Mouse (Mus musculus) spleen, adult 2 months (tissue): ENCODE measurements around the gene Pla2g2f. TPM values are rescaled to one million over a fixed set of nuclear protein-coding genes. Genes with fewer than 3 reads are reported as not detected.

Experiments
- DNase-seq, 2 experiments: peaks; one replicate each; pipeline versions ENCODE4 v3.0.0 to v3.0.0-alpha.2; 2012 to 2021; ENCODE audit warnings: low spot score in 2 of 2, low read depth in 1 of 2
- H3K27ac ChIP-seq: fragments of 200-500 bp; 2 replicates; pipeline ENCODE4 v1.5.1; 2012; ENCODE audit warnings: low read length, inconsistent platforms; ENCODE audit not compliant: insufficient read depth
- H3K27me3 ChIP-seq: fragments of 200-500 bp; 2 replicates; pipeline ENCODE4 v1.6.1; 2012; ENCODE audit warnings: mild to moderate bottlenecking, moderate library complexity, low read length, inconsistent platforms; ENCODE audit not compliant: control insufficient read depth, insufficient read depth
- H3K36me3 ChIP-seq: fragments of 200-500 bp; 2 replicates; pipeline ENCODE4 v1.6.1; 2012; ENCODE audit warnings: mild to moderate bottlenecking, low read length, inconsistent platforms; ENCODE audit not compliant: control insufficient read depth, insufficient read depth
- H3K4me1 ChIP-seq: fragments of 200-500 bp; 2 replicates; pipeline ENCODE4 v1.6.1; 2011; ENCODE audit warnings: inconsistent platforms; ENCODE audit not compliant: control insufficient read depth, insufficient read depth, insufficient read length
- H3K4me3 ChIP-seq: fragments of 200-500 bp; 2 replicates; pipeline ENCODE4 v1.5.1; 2011; ENCODE audit warnings: mild to moderate bottlenecking, inconsistent platforms; ENCODE audit not compliant: insufficient read depth, insufficient read length; ENCODE audit errors: extremely low read depth
- CTCF ChIP-seq: fragments of 200-500 bp; IDR thresholded peaks from 2 replicates; pipeline ENCODE4 v1.5.1; 2011; ENCODE audit warnings: mild to moderate bottlenecking, inconsistent platforms; ENCODE audit not compliant: insufficient read depth, insufficient read length, insufficient replicate concordance; ENCODE audit errors: extremely low read depth
- POLR2A ChIP-seq: fragments of 200-500 bp; IDR thresholded peaks from 2 replicates; pipeline ENCODE4 v1.6.1; 2011; ENCODE audit warnings: low read depth, low read length, inconsistent platforms
- WGBS: fragments of 180-500 bp; shearing (Covaris S2); methylation state at CpG from one replicate; pipeline ENCODE4 v1.1.7; 2018; 5-methylcytosine and 5-hydroxymethylcytosine counted together
- polyA plus RNA-seq: library from polyadenylated mRNA; depleted of rRNA; stranded (reverse); fragments of >200 nt; gene quantifications from 2 replicates; pipeline ENCODE4 v1.2.3, GENCODE M21; 2012

Pla2g2f gene
- polyA plus RNA-seq, 1 experiment, result 1.9 TPM

DNA sequence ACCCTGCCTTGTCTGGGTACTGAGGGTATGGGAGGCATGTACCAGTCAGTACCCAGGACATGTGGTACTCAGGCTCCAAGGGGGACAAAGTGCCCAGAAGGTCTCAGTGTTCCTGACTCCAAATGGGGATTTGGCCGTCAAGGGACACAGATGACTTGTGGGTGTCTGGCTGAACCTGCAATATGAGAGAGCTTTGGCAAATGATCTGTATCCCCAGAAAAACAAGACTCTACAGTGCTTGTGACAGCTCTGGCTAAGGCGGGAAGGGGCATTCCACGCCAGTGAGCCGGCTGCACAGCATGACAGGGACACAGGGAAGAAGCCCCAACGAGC is 38.2 kb downstream of the Pla2g2f start:
- WGBS, result 70% methylated on average over 5 of the region's 5 CpGs
- no peaks in the 10 kb centered on the region for H3K27me3 ChIP-seq
- H3K27ac ChIP-seq, result no peak overlapping the region
- no peak for DNase-seq
- H3K4me3 ChIP-seq, result no peak overlapping the region
- H3K36me3 ChIP-seq, result no peaks in the 10 kb centered on the region
- H3K4me1 ChIP-seq, result no peaks in the 10 kb centered on the region
- TF ChIP-seq POLR2A, result no peak

DNA sequence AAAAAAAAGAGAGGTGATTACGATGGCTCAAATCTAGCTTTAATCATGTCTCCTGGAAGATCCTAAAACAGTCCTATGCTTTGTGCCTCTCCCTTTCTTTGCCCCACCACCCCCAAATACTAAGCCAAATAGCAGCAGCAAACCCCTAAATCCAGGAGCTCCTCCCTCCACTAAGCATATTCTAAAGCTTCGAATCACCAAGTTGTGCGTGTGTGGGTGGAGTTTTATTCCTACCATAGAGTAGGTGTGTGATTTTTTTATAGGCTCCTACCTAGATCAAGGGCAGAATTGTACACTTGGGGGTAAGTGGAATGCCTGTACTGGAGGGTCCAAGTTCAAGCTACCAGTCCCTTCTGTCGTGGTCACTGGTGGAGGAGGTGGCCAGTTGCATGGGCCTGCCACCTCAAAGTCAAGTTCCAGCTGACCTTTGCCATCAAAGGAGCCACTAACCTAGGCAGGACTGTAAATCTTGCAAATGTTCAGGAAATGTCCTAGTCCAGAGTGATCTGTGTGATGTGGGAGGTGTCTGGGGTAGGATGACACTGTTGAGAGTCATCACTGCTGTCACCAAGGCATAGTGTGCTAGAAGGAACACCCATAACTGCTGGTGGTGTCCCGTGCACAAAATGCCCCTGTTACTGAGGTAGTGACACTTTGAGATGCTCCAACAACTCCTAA is 38.7 kb downstream of the Pla2g2f start:
- 76% methylated on average over 5 of the region's 5 CpGs for WGBS
- Histone ChIP-seq H3K27me3 (no peaks in the 10 kb centered on the region), H3K27ac (no peak overlapping the region), H3K4me1 (no peaks in the 10 kb centered on the region), H3K4me3 (no peak overlapping the region), H3K36me3 (no peaks in the 10 kb centered on the region)
- DNase-seq, result no peak
- TF ChIP-seq POLR2A (no peak), CTCF (no peak)

DNA sequence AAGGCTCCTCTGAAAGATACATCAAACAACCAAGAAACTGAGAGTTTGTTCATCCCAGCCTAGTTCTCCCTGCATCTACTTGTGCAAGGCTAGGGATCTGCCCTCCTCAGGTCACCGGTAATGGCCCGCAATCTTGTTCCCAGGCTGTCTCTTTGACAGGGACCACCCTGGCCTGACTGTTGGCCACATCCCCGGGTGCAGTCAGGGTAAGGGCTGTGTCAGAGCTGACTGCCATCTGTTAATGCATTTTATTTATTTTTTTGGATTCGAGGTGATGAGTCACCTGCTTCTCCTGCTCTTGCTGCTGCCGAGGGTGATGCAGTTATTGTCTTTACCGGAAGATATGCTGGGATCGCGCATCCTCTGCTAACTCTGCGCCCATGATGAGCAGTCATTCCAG is 40.7 kb downstream of the Pla2g2f start:
- H3K4me1 ChIP-seq, result no peaks in the 10 kb centered on the region
- no peak for TF ChIP-seq CTCF
- no peak for TF ChIP-seq POLR2A
- no peak overlapping the region for H3K4me3 ChIP-seq
- WGBS, result 86% methylated on average over 9 of the region's 9 CpGs
- no peaks in the 10 kb centered on the region for H3K27me3 ChIP-seq
- H3K27ac ChIP-seq, result no peak overlapping the region
- no peak for DNase-seq
- H3K36me3 ChIP-seq, result no peaks in the 10 kb centered on the region

DNA sequence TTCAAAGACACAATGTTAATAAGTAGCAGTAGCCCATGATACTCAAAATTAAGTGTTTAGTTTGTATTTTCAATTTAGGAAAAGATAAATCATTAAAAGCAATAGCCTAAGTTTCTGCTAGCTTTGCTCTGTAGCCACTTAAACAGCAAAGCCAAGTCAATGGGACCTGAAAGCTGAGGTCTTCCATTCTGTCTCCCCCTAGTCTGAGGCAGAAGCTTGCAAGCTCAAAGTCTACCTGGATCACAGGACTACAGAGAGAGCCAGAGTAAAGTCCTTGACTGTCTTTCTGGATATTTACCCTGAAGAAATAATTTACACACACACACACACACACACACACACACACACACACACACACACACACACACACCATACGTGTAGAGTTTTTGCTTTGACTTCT is 43.2 kb downstream of the Pla2g2f start:
- 68% methylated on average over 1 of the region's 1 CpGs for WGBS

GRCm38 (mm10) chr4:138712621-138713020 is 44.8 kb downstream of the Pla2g2f start:
- Histone ChIP-seq H3K4me1 (no peaks in the 10 kb centered on the region), H3K27me3 (no peaks in the 10 kb centered on the region), H3K36me3 (no peaks in the 10 kb centered on the region), H3K27ac (no peak overlapping the region), H3K4me3 (no peak overlapping the region)
- no peak for DNase-seq
- 77% methylated on average over 8 of the region's 8 CpGs for WGBS
- TF ChIP-seq CTCF (no peak), POLR2A (no peak)

More for the DNA sequence above, 43.2 kb downstream of the Pla2g2f start:
- TF ChIP-seq CTCF, result no peak
- no peak for TF ChIP-seq POLR2A
- Histone ChIP-seq H3K27ac (no peak overlapping the region), H3K27me3 (no peaks in the 10 kb centered on the region), H3K4me3 (no peak overlapping the region), H3K36me3 (no peaks in the 10 kb centered on the region), H3K4me1 (no peaks in the 10 kb centered on the region)
- DNase-seq, result no peak

DNA sequence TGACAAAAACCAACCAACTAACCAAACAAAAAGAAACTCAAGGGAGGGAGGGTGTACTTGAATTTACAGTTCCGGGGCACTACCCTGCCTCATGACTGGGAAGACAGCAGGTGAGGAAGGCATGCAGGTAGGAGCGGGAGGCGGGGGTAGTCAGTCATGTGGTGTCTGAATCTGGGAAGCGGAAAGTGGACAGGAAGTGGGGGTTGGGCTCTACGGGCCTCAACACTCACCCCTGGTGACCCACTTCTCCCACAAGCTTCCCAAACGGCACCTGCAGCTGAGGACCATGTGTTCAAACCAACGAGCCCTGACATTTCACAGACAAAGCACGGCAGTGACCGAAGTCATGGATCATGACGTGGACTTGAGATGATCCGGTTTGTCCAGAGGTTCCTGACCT is 45.3 kb downstream of the Pla2g2f start:
- no peaks in the 10 kb centered on the region for H3K4me1 ChIP-seq
- H3K27me3 ChIP-seq, result no peaks in the 10 kb centered on the region
- H3K27ac ChIP-seq, result no peak overlapping the region
- H3K4me3 ChIP-seq, result no peak overlapping the region
- DNase-seq, result no peak
- TF ChIP-seq POLR2A, result no peak
- TF ChIP-seq CTCF, result no peak
- WGBS, result 80% methylated on average over 11 of the region's 11 CpGs
- H3K36me3 ChIP-seq, result no peaks in the 10 kb centered on the region

DNA sequence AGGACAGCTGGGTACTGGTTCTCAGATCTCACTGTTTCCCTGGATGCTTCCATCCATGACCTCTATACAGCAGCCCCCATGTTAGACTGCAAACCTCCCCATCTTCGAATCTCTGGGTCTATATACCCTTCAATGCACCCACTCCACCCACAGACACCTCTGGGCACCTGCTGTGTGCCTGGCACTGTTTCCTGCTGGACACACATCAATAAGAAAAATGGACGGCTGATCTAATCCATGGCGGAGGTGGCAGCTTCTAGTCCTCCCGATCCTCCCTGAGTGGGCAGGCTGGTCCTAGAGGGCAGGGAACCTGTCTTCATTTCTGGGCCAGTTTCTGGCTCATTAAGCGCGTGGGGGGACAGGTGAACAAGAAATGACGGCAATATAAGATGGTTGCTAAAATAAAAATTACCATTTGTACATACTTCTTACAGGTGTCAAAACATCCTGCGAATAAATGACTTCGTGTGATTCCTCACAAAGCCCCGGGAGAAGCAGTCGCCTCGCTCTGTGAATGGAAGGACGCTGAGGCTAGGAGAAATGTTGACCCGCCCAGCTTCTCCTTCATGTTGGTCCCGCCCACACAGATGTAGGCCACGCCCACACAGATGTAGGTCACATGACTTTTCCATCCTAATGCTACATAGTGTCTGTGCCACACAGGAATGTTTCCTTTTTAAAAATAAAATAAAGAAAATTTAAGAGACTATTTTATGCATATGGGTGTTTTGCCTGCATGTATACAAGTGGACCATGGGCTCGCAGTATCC is 46.2 kb downstream of the Pla2g2f start:
- H3K4me1 ChIP-seq, result no peaks in the 10 kb centered on the region
- H3K4me3 ChIP-seq, result no peak overlapping the region
- DNase-seq, result no peak
- WGBS, result 66% methylated on average over 17 of the region's 17 CpGs
- TF ChIP-seq POLR2A (no peak), CTCF (no peak)
- H3K36me3 ChIP-seq, result no peaks in the 10 kb centered on the region
- H3K27ac ChIP-seq, result no peak overlapping the region
- H3K27me3 ChIP-seq, result no peaks in the 10 kb centered on the region
